Mouse (Mus musculus): Measurements from ENCODE around the gene Atf6. TPM values are rescaled to one million over a fixed set of nuclear protein-coding genes. Genes with fewer than 3 reads are reported as not detected.
A peak's percentile ranks its signal among the peaks of the same experiment; 100 is the strongest.

The Atf6 gene
- 10 to 100 TPM; 17.6 to 17.8 TPM for total RNA-seq (2021)
- long read RNA-seq, experiment 1, full-length matches to known transcripts, result 2 of 6 reads
- long read RNA-seq, experiment 1, partial matches to known transcripts, result 1 of 6 reads
- long read RNA-seq, experiment 1, other reads (novel, unspliced or antisense), result 3 of 6 reads
- long read RNA-seq, experiment 2, full-length matches to known transcripts, result 6 of 12 reads
- long read RNA-seq, experiment 2, partial matches to known transcripts, result 2 of 12 reads
- long read RNA-seq, experiment 2, other reads (novel, unspliced or antisense), result 4 of 12 reads

DNA sequence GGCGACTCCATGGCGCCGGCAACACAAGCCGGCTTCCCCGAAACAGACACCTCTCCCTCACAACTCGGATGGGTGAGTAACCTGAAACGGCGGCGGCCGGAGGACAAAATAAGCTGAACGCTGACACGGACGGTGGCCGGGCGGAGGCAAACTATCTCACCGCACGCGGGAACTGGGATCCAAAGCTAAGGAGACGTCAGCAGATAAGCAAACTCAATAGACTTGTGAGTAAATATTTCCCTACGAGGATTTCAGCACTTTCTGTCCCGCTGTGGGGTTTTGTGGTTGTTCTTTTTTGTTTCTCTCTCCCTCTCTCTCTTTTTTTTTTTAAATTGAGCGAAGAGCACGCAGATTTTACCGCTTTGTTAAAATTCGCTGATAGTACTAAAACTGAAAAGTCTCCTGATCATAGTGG lies at the start of gene Atf6:
TSS of gene Atf6 (minus strand) at position 81 of the 415 bp plus-strand sequence.
- peak; percentile 94 for DNase-seq
- intact Hi-C loops (cut with DNase I; ENCODE audit: low total_unique reads), result no loop called here

- intact Hi-C loops (cut with DNase I; ENCODE audit: low total_unique reads), result no loop called here
- no peak for DNase-seq
Measured at GRCm38 (mm10) chr1:170915657-170916056, 48.1 kb upstream of the Atf6 start.

DNA sequence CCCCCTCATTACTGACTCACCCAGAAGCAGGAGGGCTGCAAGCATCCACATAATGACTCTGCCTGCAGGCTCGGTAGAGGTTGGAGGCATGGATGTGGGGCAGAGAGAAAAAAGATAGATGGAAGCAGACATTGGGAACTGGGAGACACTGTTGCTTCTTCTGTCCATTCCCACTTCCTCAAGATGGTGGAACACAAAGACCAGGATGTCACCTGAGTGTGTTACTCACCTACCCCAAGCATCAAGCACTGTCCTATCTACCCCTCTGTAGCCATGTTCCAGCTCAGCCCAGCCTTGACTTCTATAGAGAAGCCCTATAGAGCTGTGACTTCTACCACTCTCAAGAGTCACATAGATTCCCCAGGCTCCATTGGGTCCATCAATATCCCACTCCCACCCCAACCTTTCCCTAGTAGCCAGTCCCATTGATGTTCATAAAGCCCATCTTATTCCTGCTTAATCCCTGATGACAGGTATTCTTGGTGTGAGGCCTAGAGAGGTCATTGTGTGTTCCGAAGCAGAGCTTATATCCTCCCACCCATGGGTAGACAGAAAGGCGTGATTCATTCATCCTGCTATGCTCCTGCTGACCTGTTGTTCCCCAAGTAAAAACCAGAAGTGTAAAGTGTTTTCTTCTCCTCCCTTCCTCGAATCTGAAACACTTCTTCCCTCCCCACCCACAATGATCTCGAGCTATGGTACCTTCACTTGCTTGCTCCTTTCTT lies 45.5 kb upstream of the Atf6 start, which contains the start of gene Fcrlb:
TSS of gene Fcrlb (minus strand) at position 51 of the 725 bp plus-strand sequence.
- no peak for DNase-seq
- intact Hi-C loops (cut with DNase I; ENCODE audit: low total_unique reads), result no loop called here

DNA sequence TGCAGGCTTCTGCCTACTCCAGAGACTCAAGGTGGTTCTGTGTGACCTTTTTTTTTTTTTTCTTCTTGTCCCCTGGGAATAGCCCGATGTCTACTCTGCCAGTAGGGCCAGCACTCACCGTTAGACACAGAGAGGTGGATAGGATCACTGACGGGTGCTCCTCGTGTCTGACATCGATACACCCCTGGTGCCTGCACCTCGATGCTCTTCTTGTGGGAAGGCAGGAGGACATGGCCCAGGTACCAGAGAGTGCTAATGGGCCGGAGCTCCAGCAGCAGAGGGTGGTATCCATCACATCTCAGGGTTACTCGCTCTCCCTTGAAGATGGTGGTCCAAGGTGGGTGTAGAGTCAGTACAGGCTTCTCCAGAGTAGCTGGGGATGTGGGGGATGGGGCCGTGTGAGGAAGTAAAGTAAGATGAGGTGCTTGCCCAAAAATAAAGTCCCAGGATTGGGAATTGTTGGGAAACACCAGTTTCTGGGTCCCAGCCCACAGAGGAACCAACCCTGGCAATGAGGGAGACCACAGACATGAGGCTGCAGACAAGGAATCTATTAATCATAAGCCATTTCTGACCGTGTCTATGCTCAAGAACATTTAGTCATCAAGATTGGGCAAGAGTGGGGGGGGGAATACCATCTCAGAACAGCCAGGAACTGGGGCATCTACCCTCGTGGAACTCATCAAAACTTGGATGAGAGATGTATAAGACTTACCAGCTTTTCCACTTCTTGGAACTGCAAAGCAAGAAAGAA lies 44.5 kb upstream of the Atf6 start:
- no peak for DNase-seq
- intact Hi-C loops (cut with DNase I; ENCODE audit: low total_unique reads), result no loop called here

GRCm38 (mm10) chr1:170908341-170908740 lies 40.8 kb upstream of the Atf6 start:
- DNase-seq, result no peak
- intact Hi-C loops (cut with DNase I; ENCODE audit: low total_unique reads), result no loop called here

- intact Hi-C loops (cut with DNase I; ENCODE audit: low total_unique reads), result no loop called here
- peak; percentile 21 for DNase-seq
Measured at GRCm38 (mm10) chr1:170907456-170908191, 40.1 kb upstream of the Atf6 start.

DNA sequence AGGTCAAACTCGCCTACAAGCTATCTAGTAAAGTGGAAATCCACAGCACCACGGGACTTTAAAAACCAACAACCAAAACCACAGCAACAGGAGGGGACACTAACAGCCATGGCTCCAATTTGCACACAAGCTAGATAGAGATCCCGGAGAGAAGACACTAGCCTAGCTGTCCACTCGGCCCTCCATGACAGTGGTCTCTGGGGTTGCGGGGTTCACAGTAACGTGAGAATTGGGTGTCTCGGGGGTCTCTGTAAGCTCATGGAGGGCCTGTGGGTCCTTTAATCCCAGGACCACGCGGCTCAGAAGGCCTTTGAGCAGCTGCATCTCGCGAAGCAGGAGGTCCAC lies 39.5 kb upstream of the Atf6 start:
- intact Hi-C loops (cut with DNase I; ENCODE audit: low total_unique reads), result no loop called here
- no peak for DNase-seq

GRCm38 (mm10) chr1:170903485-170903884 lies 35.9 kb upstream of the Atf6 start:
- DNase-seq, result no peak
- intact Hi-C loops (cut with DNase I; ENCODE audit: low total_unique reads), result loop anchor here (2.0 kb wide), 1 partner anchor 91 kb away; no protein-coding TSS in a partner anchor

GRCm38 (mm10) chr1:170901536-170902238 lies 34.1 kb upstream of the Atf6 start:
- peak; percentile 77 for DNase-seq
- intact Hi-C loops (cut with DNase I; ENCODE audit: low total_unique reads), result loop anchor here (2.0 kb wide), 1 partner anchor 93 kb away; no protein-coding TSS in a partner anchor

DNA sequence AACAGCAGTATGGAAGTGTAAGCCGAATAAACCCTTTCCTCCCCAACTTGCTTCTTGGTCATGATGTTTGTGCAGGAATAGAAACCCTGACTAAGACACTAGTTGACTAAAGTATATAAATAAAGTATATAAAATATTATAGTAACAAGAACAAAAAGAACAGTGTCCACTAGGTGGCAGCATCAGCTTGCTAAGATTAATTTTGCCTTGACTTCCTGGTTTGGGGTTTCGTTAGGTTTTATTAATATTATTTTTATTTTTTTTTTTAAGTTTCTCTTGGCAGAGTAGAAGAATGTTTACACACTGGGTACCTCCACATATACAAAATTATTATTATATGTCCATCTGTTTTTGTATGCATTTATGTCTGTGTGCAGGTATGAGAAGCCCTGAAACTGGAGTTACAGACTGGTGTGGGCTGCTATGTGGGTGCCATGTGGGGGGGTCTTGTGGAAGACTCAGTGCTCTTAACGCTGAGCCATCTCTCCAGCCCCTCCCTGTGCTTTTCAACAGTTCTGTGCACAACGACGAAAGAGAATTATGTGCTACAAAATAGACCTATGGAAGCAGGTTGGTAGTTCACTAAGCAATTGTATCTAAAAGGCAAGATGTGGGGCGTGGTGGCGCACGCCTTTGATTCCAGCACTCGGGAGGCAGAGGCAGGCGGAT lies 33.4 kb upstream of the Atf6 start:
- intact Hi-C loops (cut with DNase I; ENCODE audit: low total_unique reads), result no loop called here
- DNase-seq, result no peak

GRCm38 (mm10) chr1:170898413-170899075 lies 31.0 kb upstream of the Atf6 start:
- intact Hi-C loops (cut with DNase I; ENCODE audit: low total_unique reads), result no loop called here
- no peak for DNase-seq

- intact Hi-C loops (cut with DNase I; ENCODE audit: low total_unique reads), result no loop called here
- DNase-seq, result no peak
Measured at GRCm38 (mm10) chr1:170896651-170897281, 29.2 kb upstream of the Atf6 start.

DNA sequence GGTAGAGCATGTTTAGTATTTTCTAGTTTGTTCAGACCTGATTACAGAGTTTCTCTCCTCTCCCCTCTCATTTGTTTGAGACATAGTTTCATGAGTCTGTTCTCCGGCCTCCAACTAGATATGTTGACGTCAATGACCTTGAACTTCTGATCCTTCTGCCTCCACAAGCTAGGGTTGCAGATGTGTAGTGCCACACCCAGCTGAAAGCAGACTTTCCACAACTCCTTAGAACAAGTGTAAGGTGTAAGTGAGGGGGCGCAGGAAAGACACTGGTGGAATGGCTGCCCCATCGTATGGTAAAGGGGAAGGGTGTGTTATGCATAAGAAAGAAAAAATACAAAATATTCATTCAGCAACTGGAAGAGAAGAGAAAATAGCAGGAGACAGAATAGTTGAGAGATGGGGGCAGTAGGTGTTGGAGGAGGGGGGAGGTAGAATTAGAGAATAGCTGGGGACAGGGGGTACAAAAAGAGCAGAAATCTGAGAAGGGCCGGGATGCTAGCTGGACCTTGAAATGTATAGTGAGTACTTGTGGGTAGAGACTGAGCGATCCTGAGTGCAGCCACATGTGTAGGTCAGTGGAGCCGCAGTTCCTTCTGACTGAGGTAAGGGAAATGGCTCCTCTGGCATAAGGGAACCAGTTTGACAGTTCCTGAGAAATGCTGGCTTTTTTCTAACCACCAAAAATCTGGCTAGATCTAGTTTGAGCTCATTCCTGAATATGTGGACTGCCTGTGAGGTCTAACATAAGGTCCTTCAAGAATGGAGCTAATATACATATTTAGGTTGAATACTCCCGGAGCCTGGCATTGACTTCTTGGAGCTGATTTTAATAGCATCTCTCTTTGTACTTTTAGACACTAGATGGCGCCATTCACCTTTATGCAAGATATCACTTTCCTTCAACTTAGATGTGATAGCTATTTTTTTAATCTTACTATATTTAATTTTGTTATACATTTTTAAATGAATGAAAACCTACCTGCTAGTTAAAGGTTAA lies 27.3 kb upstream of the Atf6 start:
- intact Hi-C loops (cut with DNase I; ENCODE audit: low total_unique reads), result no loop called here
- DNase-seq, result no peak

GRCm38 (mm10) chr1:170892279-170892678 lies 24.7 kb upstream of the Atf6 start:
- intact Hi-C loops (cut with DNase I; ENCODE audit: low total_unique reads), result no loop called here

DNA sequence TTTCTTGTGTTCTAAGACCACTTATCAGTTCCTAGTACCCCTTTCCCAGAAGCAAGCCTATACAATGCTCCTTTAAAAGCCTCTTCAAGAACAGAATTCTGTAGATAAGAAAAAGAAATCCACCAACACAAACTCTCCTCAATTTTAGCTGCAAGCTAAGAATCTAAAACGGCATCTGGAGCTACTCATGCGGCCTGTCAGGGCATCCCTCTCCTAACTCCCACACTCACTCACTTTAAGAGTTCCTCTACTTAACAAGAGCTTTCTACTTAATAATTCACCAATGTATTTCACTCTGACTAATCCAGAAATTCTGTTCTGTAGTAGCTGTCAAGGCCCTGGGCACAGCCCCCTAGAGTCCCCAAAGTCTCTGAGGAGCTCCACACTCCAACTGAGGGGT lies 24.1 kb upstream of the Atf6 start:
- no peak for DNase-seq
- intact Hi-C loops (cut with DNase I; ENCODE audit: low total_unique reads), result no loop called here

More at GRCm38 (mm10) chr1:170892279-170892678, 24.7 kb upstream of the Atf6 start:
- DNase-seq, result no peak

GRCm38 (mm10) chr1:170889310-170889709 lies 21.7 kb upstream of the Atf6 start:
- intact Hi-C loops (cut with DNase I; ENCODE audit: low total_unique reads), result no loop called here

More at GRCm38 (mm10) chr1:170889310-170889709, 21.7 kb upstream of the Atf6 start:
- DNase-seq, result no peak
